Mouse (Mus musculus) neural tube, embryonic 13.5 days (tissue): ENCODE measurements around the gene Cdca3. TPM values are rescaled to one million over a fixed set of nuclear protein-coding genes. Genes with fewer than 3 reads are reported as not detected.

Experiments used
- polyA plus RNA-seq: library from polyadenylated mRNA; unstranded; fragments of >200 nt; fragmentation: Nextera tagmentation; extraction: Ambion mirVana; gene quantifications from 2 replicates; pipeline ENCODE4 v1.2.1, GENCODE M21; 2015

Gene Cdca3
- polyA plus RNA-seq, 1 experiment from 2014 or later: 26.6 TPM

Other genes starting within 250 kb of the Cdca3 start
- gene C1s2, start 193.5 kb upstream of the Cdca3 start, polyA plus RNA-seq: 0.12 TPM in 1 of 2 replicates, not detected in the other
- gene Lpcat3, start 166.5 kb upstream of the Cdca3 start, polyA plus RNA-seq: 43.2 and 43.7 TPM in 2 replicates
- gene Emg1, start 117.4 kb upstream of the Cdca3 start, polyA plus RNA-seq: 110 and 120 TPM in 2 replicates
- 259 and 270 TPM in 2 replicates for gene Phb2, start 117.2 kb upstream of the Cdca3 start, polyA plus RNA-seq
- 6.0 and 7.9 TPM in 2 replicates for gene Ptpn6, start 90.8 kb upstream of the Cdca3 start, polyA plus RNA-seq
- gene Grcc10, start 88.2 kb upstream of the Cdca3 start, polyA plus RNA-seq: 687 and 693 TPM in 2 replicates
- not detected in 2 replicates for gene Gm45234, start 73.5 kb upstream of the Cdca3 start, polyA plus RNA-seq
- 21.0 and 23.1 TPM in 2 replicates for gene Atn1, start 73.0 kb upstream of the Cdca3 start, polyA plus RNA-seq
- 67.2 and 69.8 TPM in 2 replicates for gene Eno2, start 59.9 kb upstream of the Cdca3 start, polyA plus RNA-seq
- 0.57 and 2.1 TPM in 2 replicates for gene Lrrc23, start 49.8 kb upstream of the Cdca3 start, polyA plus RNA-seq
- 4.7 and 8.5 TPM in 2 replicates for gene Spsb2, start 20.9 kb upstream of the Cdca3 start, polyA plus RNA-seq
- 385 and 391 TPM in 2 replicates for gene Tpi1, start 15.3 kb upstream of the Cdca3 start, polyA plus RNA-seq
- gene Usp5, start 63 bp upstream of the Cdca3 start, polyA plus RNA-seq: 176 and 178 TPM in 2 replicates
- 0.44 and 0.93 TPM in 2 replicates for gene Gnb3, start 10.7 kb downstream of the Cdca3 start, polyA plus RNA-seq
- gene P3h3, start 28.2 kb downstream of the Cdca3 start, polyA plus RNA-seq: 20.5 and 20.6 TPM in 2 replicates
- 21.2 and 22.4 TPM in 2 replicates for gene Gpr162, start 34.4 kb downstream of the Cdca3 start, polyA plus RNA-seq
- gene Cd4, start 58.7 kb downstream of the Cdca3 start, polyA plus RNA-seq: 0.21 TPM in 1 of 2 replicates, not detected in the other
- gene Lag3, start 82.2 kb downstream of the Cdca3 start, polyA plus RNA-seq: 2.2 and 3.2 TPM in 2 replicates
- gene Ptms, start 90.6 kb downstream of the Cdca3 start, polyA plus RNA-seq: 797 TPM in 2 replicates
- gene Mlf2, start 101.8 kb downstream of the Cdca3 start, polyA plus RNA-seq: 535 and 552 TPM in 2 replicates
- gene Cops7a, start 136.0 kb downstream of the Cdca3 start, polyA plus RNA-seq: 85.4 and 96.4 TPM in 2 replicates
- 28.4 and 28.9 TPM in 2 replicates for gene Pianp, start 167.1 kb downstream of the Cdca3 start, polyA plus RNA-seq
- 20.0 and 23.2 TPM in 2 replicates for gene Zfp384, start 179.6 kb downstream of the Cdca3 start, polyA plus RNA-seq
- 147 and 148 TPM in 2 replicates for gene Ing4, start 210.2 kb downstream of the Cdca3 start, polyA plus RNA-seq
- 19.0 and 21.0 TPM in 2 replicates for gene Acrbp, start 220.1 kb downstream of the Cdca3 start, polyA plus RNA-seq
- 0.43 and 0.77 TPM in 2 replicates for gene Lpar5, start 238.4 kb downstream of the Cdca3 start, polyA plus RNA-seq